Mouse (Mus musculus): Measurements from ENCODE around the gene Inpp5b.

Gene Inpp5b

GRCm38 (mm10) chr4:124765802-124766565, 24.3 kb downstream of the Inpp5b start:
- no peak for DNase-seq (ENCODE audit: low read depth, low spot score)

- DNase-seq (ENCODE audit: low read depth, low spot score) = no peak
These were observed 24.9 kb downstream of the Inpp5b start for GRCm38 (mm10) chr4:124766566-124766940.

- no peak for DNase-seq (ENCODE audit: low read depth, low spot score)
These were observed 27.4 kb downstream of the Inpp5b start for GRCm38 (mm10) chr4:124768963-124769591.

- no peak for DNase-seq (ENCODE audit: low read depth, low spot score)
These were observed 29.0 kb downstream of the Inpp5b start for GRCm38 (mm10) chr4:124770624-124771023.

- no peak for DNase-seq (ENCODE audit: low read depth, low spot score)
These were observed 30.5 kb downstream of the Inpp5b start for GRCm38 (mm10) chr4:124772125-124772524.

GRCm38 (mm10) chr4:124773449-124773848, 31.8 kb downstream of the Inpp5b start:
- DNase-seq (ENCODE audit: low read depth, low spot score) = no peak

- DNase-seq (ENCODE audit: low read depth, low spot score) = no peak
These were observed 32.3 kb downstream of the Inpp5b start for GRCm38 (mm10) chr4:124773995-124774394.

- DNase-seq (ENCODE audit: low read depth, low spot score) = no peak
These were observed 32.8 kb downstream of the Inpp5b start for GRCm38 (mm10) chr4:124774429-124774828.

- no peak for DNase-seq (ENCODE audit: low read depth, low spot score)
These were observed 39.7 kb downstream of the Inpp5b start for GRCm38 (mm10) chr4:124781361-124781760.

GRCm38 (mm10) chr4:124782395-124782794, 40.7 kb downstream of the Inpp5b start:
- no peak for DNase-seq (ENCODE audit: low read depth, low spot score)

- DNase-seq (ENCODE audit: low read depth, low spot score) = no peak
These were observed 42.3 kb downstream of the Inpp5b start for GRCm38 (mm10) chr4:124783937-124784336.

- no peak for DNase-seq (ENCODE audit: low read depth, low spot score)
These were observed 48.4 kb downstream of the Inpp5b start for GRCm38 (mm10) chr4:124790013-124790412.

GRCm38 (mm10) chr4:124792114-124792513, 50.5 kb downstream of the Inpp5b start:
- no peak for DNase-seq (ENCODE audit: low read depth, low spot score)

GRCm38 (mm10) chr4:124796141-124796540, 54.5 kb downstream of the Inpp5b start:
- DNase-seq (ENCODE audit: low read depth, low spot score) = no peak

GRCm38 (mm10) chr4:124796913-124797312, 55.3 kb downstream of the Inpp5b start:
- peak; percentile 19 for DNase-seq (ENCODE audit: low read depth, low spot score)

- DNase-seq (ENCODE audit: low read depth, low spot score) = peak; percentile 91
These were observed 60.1 kb downstream of the Inpp5b start, which contains the start of gene Mtf1 for GRCm38 (mm10) chr4:124801552-124802308. TSS of gene Mtf1 (plus strand) at chr4:124802104.

GRCm38 (mm10) chr4:124802309-124803260, 60.9 kb downstream of the Inpp5b start:
- peak; percentile 98 for DNase-seq (ENCODE audit: low read depth, low spot score)

- DNase-seq (ENCODE audit: low read depth, low spot score) = peak; percentile 67
These were observed 61.8 kb downstream of the Inpp5b start for GRCm38 (mm10) chr4:124803406-124803805.

- DNase-seq (ENCODE audit: low read depth, low spot score) = no peak
These were observed 66.9 kb downstream of the Inpp5b start for GRCm38 (mm10) chr4:124808511-124808910.

GRCm38 (mm10) chr4:124809136-124809883, 67.7 kb downstream of the Inpp5b start:
- no peak for DNase-seq (ENCODE audit: low read depth, low spot score)

Data from A20 (cell line).